Mouse (Mus musculus) R1 (cell line): ENCODE results near the gene 4933406M09Rik.
A peak's percentile ranks its signal among the peaks of the same experiment; 100 is the strongest.

Source experiments
- DNase-seq: peaks from one replicate; pipeline ENCODE4 v3.0.0-alpha.2; 2018; ENCODE audit warnings: low read depth, low spot score

Gene 4933406M09Rik

DNA sequence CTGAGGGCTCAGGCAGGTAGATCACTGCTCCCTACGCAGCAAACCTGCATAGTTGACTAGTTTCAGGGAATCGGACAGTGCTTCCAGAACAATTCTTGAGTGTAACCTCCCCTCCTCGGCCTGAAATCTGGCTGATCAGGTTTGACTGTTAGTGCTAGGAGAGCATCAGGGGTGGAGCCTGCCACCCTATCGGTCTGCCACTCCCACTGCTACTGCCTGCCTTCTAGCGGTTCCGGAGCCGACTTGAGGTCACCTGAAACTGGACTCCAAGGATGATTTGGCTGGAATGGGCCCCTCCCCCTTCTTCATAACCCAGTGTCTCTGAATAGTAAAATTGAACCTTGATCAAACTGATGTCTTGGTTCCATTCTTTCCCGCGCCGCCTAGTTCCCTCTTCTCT, 47.3 kb downstream of the 4933406M09Rik start:
- DNase-seq = peak; percentile 74

DNA sequence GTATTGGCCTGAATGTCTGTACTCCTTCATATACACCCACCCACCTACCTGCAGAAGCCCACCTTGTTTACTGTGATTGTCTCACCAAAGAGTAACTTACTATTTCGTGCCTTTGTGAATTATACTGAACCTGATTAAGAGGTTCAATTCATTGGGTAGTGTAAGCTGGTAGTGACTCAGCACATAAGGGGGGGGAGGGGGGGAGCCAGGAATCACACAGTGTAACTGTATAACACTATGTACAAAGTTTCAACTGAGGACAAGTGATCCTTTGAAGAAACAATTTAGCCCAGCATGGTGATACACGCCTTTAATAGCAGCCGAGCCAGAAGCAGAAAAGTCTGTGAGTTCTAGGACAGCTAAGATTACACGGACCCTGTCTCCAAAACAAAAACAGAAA, 47.7 kb downstream of the 4933406M09Rik start:
- DNase-seq = peak; percentile 39

DNA sequence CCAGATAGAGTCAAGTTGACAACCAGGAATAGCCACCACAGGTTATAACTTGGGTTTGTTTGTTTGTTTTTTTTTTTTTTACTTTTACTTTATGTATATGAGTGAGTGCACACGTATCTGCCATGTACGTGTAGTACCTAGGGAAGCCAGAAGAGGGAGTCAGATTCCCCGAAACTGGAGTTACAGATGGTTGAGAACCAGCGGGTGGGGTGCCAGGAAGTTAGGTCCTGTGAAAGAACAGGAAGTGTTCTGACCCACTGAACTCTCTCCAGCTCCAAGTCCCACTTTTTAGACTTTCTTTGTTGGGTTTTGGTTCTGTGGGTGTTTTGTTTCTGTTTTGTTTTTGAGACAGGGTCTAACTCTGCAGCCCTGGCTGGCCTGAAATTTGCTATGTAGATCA, 49.7 kb downstream of the 4933406M09Rik start:
- DNase-seq = peak; percentile 94

DNA sequence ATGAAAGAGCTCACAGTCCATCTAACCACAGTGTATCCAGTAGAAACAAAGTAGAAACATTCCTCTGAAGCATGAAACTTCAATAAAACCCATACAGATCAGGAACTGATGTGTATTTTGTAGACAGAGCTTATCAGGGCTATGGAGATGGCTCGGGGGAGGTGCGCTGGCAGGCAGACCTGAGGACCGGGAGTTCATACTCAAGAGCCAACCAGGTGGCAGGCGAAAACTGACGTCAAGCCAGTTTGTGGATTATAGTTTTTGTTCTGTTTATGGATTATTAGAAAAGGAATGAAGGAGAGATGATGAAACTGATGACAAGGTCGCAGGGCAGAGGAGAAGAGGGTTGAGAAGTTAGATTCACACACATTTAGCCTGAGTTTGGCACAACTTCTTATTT, 54.7 kb downstream of the 4933406M09Rik start:
- no peak for DNase-seq
